Mouse (Mus musculus) embryonic facial prominence, embryonic 15.5 days (tissue): ENCODE measurements at regions not wholly inside any gene's neighbourhood (a gene's known extent, or its start where the extent isn't known, plus 50 kb on each side); places are given as distances from the start of the nearest gene placed in this dataset.

Source experiments
- ATAC-seq: fragments of 200-750 bp; cut with Nextera tagmentation; 2 replicates; pipeline ENCODE4 v1.8.0; 2017; ENCODE audit warnings: low read depth, moderate TSS enrichment; ENCODE audit not compliant: insufficient number of reproducible peaks, low FRiP score, low TSS enrichment
- H3K27ac ChIP-seq: fragments of 300-500 bp; sonication (generic); replicated peaks from 2 replicates; pipeline ENCODE4 v1.5.1; 2015; ENCODE audit warnings: mild to moderate bottlenecking, inconsistent platforms
- H3K27me3 ChIP-seq: fragments of 300-500 bp; sonication (generic); 2 replicates; pipeline ENCODE4 v1.6.1; 2015; ENCODE audit warnings: inconsistent platforms
- H3K36me3 ChIP-seq: fragments of 300-500 bp; sonication (generic); 2 replicates; pipeline ENCODE4 v1.6.1; 2015; ENCODE audit warnings: mild to moderate bottlenecking, inconsistent platforms
- H3K4me1 ChIP-seq: fragments of 300-500 bp; sonication (generic); 2 replicates; pipeline ENCODE4 v1.6.1; 2015; ENCODE audit warnings: inconsistent platforms
- H3K4me2 ChIP-seq: fragments of 300-500 bp; sonication (generic); replicated peaks from 2 replicates; pipeline ENCODE4 v1.6.1; 2015; ENCODE audit warnings: mild to moderate bottlenecking, inconsistent platforms
- H3K4me3 ChIP-seq: fragments of 300-500 bp; sonication (generic); replicated peaks from 2 replicates; pipeline ENCODE4 v1.5.1; 2015; ENCODE audit warnings: mild to moderate bottlenecking, inconsistent platforms
- H3K9ac ChIP-seq: fragments of 300-500 bp; sonication (generic); 2 replicates; pipeline ENCODE4 v1.6.1; 2015; ENCODE audit warnings: inconsistent platforms
- H3K9me3 ChIP-seq: fragments of 300-500 bp; sonication (generic); replicated peaks from 2 replicates; pipeline ENCODE4 v1.6.1; 2016; ENCODE audit warnings: inconsistent platforms
- WGBS: fragments of 180-500 bp; shearing (Covaris S2); methylation state at CpG from one replicate; pipeline ENCODE4 v1.1.7; 2015; 5-methylcytosine and 5-hydroxymethylcytosine counted together

- Histone ChIP-seq H3K4me1 (no peaks in the 10 kb centered on the region), H3K27ac (no peak overlapping the region), H3K9ac (no peak overlapping the region), H3K4me3 (no peak overlapping the region), H3K4me2 (no peak overlapping the region), H3K36me3 (no peaks in the 10 kb centered on the region), H3K9me3 (no peaks in the 10 kb centered on the region), H3K27me3 (no peaks in the 10 kb centered on the region)
- ATAC-seq, result no peak
- WGBS, result 91% methylated on average over 4 of the region's 4 CpGs
These were observed 583.6 kb upstream of the Nectin3 start for GRCm38 (mm10) chr16:47081896-47082295.

GRCm38 (mm10) chr16:47080330-47080729, 582.0 kb upstream of the Nectin3 start:
- 79% methylated on average over 2 of the region's 2 CpGs for WGBS
- Histone ChIP-seq H3K9ac (no peak overlapping the region), H3K4me3 (no peak overlapping the region)

GRCm38 (mm10) chr16:47059293-47059963, 561.1 kb upstream of the Nectin3 start:
- Histone ChIP-seq H3K9ac (no peak overlapping the region), H3K4me2 (no peak overlapping the region), H3K4me3 (no peak overlapping the region), H3K27me3 (no peaks in the 10 kb centered on the region), H3K36me3 (no peaks in the 10 kb centered on the region), H3K9me3 (no peaks in the 10 kb centered on the region), H3K4me1 (no peaks in the 10 kb centered on the region), H3K27ac (no peak overlapping the region)
- ATAC-seq, result no peak
- WGBS, result 72% methylated on average over 8 of the region's 8 CpGs

More at GRCm38 (mm10) chr16:47080330-47080729, 582.0 kb upstream of the Nectin3 start:
- Histone ChIP-seq H3K4me2 (no peak overlapping the region), H3K9me3 (no peaks in the 10 kb centered on the region), H3K36me3 (no peaks in the 10 kb centered on the region), H3K27me3 (no peaks in the 10 kb centered on the region), H3K27ac (no peak overlapping the region), H3K4me1 (no peaks in the 10 kb centered on the region)
- ATAC-seq, result no peak

GRCm38 (mm10) chr16:47058811-47059210, 560.5 kb upstream of the Nectin3 start:
- H3K9ac ChIP-seq, result no peak overlapping the region
- no peaks in the 10 kb centered on the region for H3K27me3 ChIP-seq
- no peak for ATAC-seq
- 62% methylated on average over 5 of the region's 5 CpGs for WGBS
- H3K4me3 ChIP-seq, result no peak overlapping the region
- no peak overlapping the region for H3K27ac ChIP-seq
- H3K4me2 ChIP-seq, result no peak overlapping the region
- H3K36me3 ChIP-seq, result no peaks in the 10 kb centered on the region
- H3K4me1 ChIP-seq, result no peaks in the 10 kb centered on the region
- no peaks in the 10 kb centered on the region for H3K9me3 ChIP-seq

- Histone ChIP-seq H3K36me3 (no peaks in the 10 kb centered on the region), H3K27ac (no peak overlapping the region), H3K4me3 (no peak overlapping the region), H3K4me2 (no peak overlapping the region), H3K9ac (no peak overlapping the region), H3K4me1 (no peaks in the 10 kb centered on the region), H3K9me3 (no peaks in the 10 kb centered on the region), H3K27me3 (no peaks in the 10 kb centered on the region)
- ATAC-seq, result no peak
These were observed 527.6 kb upstream of the Nectin3 start for GRCm38 (mm10) chr16:47025971-47026370.

GRCm38 (mm10) chr16:47017486-47017885, 519.2 kb upstream of the Nectin3 start:
- no peak overlapping the region for H3K4me2 ChIP-seq
- H3K9ac ChIP-seq, result no peak overlapping the region
- no peaks in the 10 kb centered on the region for H3K27me3 ChIP-seq
- no peak for ATAC-seq
- no peak overlapping the region for H3K4me3 ChIP-seq
- no peaks in the 10 kb centered on the region for H3K36me3 ChIP-seq
- no peaks in the 10 kb centered on the region for H3K9me3 ChIP-seq
- no peak overlapping the region for H3K27ac ChIP-seq
- H3K4me1 ChIP-seq, result no peaks in the 10 kb centered on the region
- WGBS, result 61% methylated on average over 3 of the region's 3 CpGs

GRCm38 (mm10) chr16:46982910-46983600, 484.7 kb upstream of the Nectin3 start:
- H3K4me2 ChIP-seq, result no peak overlapping the region
- H3K36me3 ChIP-seq, result no peaks in the 10 kb centered on the region
- H3K4me1 ChIP-seq, result no peaks in the 10 kb centered on the region
- H3K9me3 ChIP-seq, result no peaks in the 10 kb centered on the region
- no peaks in the 10 kb centered on the region for H3K27me3 ChIP-seq
- no peak overlapping the region for H3K9ac ChIP-seq
- 67% methylated on average over 6 of the region's 6 CpGs for WGBS
- H3K27ac ChIP-seq, result no peak overlapping the region
- ATAC-seq, result no peak
- no peak overlapping the region for H3K4me3 ChIP-seq

- no peak overlapping the region for H3K9ac ChIP-seq
- H3K27me3 ChIP-seq, result no peaks in the 10 kb centered on the region
- ATAC-seq, result 0 out of 2 replicates have a peak, but pooled peaks have one; percentile 24
- no peaks in the 10 kb centered on the region for H3K4me1 ChIP-seq
- no peak overlapping the region for H3K27ac ChIP-seq
- H3K4me2 ChIP-seq, result no peak overlapping the region
- no peaks in the 10 kb centered on the region for H3K36me3 ChIP-seq
- 58% methylated on average over 5 of the region's 5 CpGs for WGBS
- no peak overlapping the region for H3K4me3 ChIP-seq
- H3K9me3 ChIP-seq, result no peaks in the 10 kb centered on the region
These were observed 484.1 kb upstream of the Nectin3 start for GRCm38 (mm10) chr16:46982272-46982909.

GRCm38 (mm10) chr16:46965741-46966140, 467.4 kb upstream of the Nectin3 start:
- no peak overlapping the region for H3K9ac ChIP-seq
- no peaks in the 10 kb centered on the region for H3K36me3 ChIP-seq
- H3K27ac ChIP-seq, result no peak overlapping the region
- no peaks in the 10 kb centered on the region for H3K9me3 ChIP-seq
- no peak overlapping the region for H3K4me2 ChIP-seq
- no peak for ATAC-seq
- H3K27me3 ChIP-seq, result no peaks in the 10 kb centered on the region
- H3K4me3 ChIP-seq, result no peak overlapping the region
- H3K4me1 ChIP-seq, result no peaks in the 10 kb centered on the region
- 81% methylated on average over 7 of the region's 7 CpGs for whole genome bisulfite sequencing

GRCm38 (mm10) chr16:46956990-46957389, 458.7 kb upstream of the Nectin3 start:
- Histone ChIP-seq H3K4me3 (no peak overlapping the region), H3K4me1 (no peaks in the 10 kb centered on the region), H3K27me3 (no peaks in the 10 kb centered on the region), H3K4me2 (no peak overlapping the region), H3K36me3 (no peaks in the 10 kb centered on the region), H3K9ac (no peak overlapping the region), H3K27ac (no peak overlapping the region), H3K9me3 (no peaks in the 10 kb centered on the region)
- WGBS, result 81% methylated on average over 1 of the region's 1 CpGs
- no peak for ATAC-seq

GRCm38 (mm10) chr16:46926060-46926459, 427.7 kb upstream of the Nectin3 start:
- Histone ChIP-seq H3K36me3 (no peaks in the 10 kb centered on the region), H3K9ac (no peak overlapping the region), H3K27me3 (no peaks in the 10 kb centered on the region), H3K4me2 (no peak overlapping the region), H3K4me1 (no peaks in the 10 kb centered on the region), H3K4me3 (no peak overlapping the region), H3K9me3 (no peaks in the 10 kb centered on the region), H3K27ac (no peak overlapping the region)
- 65% methylated on average over 3 of the region's 3 CpGs for WGBS
- no peak for ATAC-seq
